Mouse (Mus musculus) left cerebral cortex, adult 9 months (tissue): ENCODE measurements around the gene Adamts17.

Experiments used
- DNase-seq, 2 experiments: peaks; one replicate each; pipeline ENCODE4 v3.0.0; 2022; ENCODE audit warnings: low spot score in 2 of 2

Gene Adamts17

GRCm38 (mm10) chr7:66933251-66933650, 93.7 kb downstream of the Adamts17 start:
- no peak for DNase-seq

- peak; percentile 23 to 87 for DNase-seq
These were observed 94.5 kb downstream of the Adamts17 start for GRCm38 (mm10) chr7:66934062-66934461.

DNA sequence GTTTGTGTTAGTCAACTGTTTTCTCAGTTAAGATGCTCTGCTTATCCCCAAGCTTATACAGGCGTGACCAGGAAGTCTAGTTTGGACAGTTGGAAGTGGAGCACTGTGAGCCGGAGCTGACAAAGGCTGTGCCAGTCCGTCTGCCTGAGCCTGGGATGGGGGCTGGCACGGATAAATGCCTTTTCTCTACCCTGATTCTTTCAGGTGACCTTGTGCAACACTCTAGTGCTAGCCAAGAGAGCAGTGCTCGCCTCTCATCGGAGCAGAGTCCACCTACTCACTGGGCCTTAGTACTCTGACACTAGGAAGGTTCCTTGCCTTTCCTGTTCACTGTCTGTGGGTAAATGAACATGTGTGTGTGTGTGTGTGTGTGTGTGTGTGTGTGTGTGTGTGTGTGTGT, 95.5 kb downstream of the Adamts17 start:
- DNase-seq: no peak

DNA sequence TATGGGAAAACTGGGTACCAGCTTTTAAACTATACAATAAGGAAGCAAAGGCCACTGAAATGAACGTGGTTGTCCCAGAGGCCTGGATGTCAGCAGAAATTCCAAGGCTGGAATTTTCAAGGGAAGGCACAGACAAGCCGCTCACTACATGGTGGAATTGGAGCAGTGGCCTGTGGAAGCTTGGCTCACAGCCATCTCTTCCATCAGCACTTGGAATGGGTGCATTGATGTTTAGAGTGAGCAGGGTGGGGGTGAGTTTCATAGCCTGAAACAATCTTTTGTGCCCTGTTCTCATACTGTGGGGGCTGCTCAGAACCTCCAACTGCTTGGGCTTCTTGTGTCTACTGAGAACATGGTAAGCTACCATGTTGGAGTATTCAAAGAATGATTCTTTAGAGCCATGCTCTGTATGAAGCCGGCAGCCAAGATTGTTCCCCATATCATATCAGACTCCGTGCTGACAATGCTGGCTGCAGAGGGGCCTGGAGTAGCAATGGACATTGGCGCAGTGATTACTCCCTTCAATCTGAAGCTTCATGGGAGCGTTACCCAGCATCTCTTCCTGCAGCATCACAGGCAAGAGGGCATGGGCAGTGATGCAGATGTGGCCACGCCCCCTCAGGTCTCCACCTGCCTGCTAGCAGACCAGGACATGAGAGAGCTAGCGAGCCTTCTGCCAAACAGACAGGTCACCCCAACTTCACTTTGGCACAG, 96.7 kb downstream of the Adamts17 start:
- no peak for DNase-seq

- no peak for DNase-seq
These were observed 97.4 kb downstream of the Adamts17 start for GRCm38 (mm10) chr7:66936911-66937310.

DNA sequence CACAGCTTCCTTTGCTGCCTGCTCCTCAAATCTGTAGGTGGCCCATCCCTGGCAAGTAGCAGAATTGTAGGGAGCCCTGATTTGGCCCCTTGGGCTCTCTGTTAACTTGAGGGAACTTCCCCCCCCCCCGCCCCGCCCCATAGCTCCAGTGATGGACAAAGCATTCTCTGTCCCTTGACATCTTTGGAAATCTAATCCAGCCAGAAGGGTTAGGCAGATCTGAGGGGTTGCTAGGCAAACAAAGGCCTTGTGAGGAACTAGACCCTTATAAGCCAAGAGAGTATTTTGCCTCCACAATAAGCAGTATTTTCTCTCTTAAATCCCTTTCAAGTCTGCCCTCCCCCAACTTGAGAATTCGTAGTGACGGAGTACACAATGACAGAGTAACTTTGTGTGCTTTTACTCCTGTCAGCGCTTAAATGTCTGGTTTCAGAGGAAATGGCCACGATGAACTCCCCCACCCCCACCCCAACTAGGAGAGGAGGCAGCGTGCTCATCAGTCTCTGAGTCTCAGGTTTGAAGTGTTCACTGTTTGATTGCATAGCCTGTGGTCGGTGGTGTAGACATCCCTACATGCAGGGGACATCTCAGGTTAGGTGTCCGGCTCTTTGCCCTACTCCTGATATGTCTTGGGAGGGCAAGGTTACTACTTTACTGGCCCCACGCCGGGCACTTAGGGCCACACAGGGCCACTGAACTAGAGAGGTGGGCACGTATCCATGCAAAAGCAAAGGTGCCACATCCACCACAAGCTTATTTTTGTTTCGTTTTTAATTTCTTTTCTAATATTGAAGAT, 99.7 kb downstream of the Adamts17 start:
- DNase-seq: no peak

DNA sequence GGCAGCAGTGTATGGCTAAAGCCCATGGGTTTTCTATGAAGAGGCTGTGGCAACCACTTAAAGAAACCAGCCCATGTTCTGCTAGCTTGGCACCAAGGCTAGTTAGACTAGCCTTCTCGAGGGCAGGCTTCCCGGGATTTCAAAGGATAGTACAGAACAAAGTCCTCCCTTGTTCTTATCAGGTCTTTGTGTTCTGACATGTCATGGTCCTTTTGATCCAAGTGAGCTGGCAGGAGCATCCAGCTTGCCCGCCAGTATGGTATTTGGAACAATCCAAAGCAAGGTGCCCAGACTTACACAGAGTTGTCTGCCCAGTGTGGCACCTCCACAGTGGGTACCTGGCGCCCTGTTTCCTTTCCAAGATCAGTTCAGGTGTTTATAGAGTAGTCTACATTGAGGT, 101.2 kb downstream of the Adamts17 start:
- no peak for DNase-seq

- DNase-seq: no peak
These were observed 109.5 kb downstream of the Adamts17 start for GRCm38 (mm10) chr7:66949006-66949405.

DNA sequence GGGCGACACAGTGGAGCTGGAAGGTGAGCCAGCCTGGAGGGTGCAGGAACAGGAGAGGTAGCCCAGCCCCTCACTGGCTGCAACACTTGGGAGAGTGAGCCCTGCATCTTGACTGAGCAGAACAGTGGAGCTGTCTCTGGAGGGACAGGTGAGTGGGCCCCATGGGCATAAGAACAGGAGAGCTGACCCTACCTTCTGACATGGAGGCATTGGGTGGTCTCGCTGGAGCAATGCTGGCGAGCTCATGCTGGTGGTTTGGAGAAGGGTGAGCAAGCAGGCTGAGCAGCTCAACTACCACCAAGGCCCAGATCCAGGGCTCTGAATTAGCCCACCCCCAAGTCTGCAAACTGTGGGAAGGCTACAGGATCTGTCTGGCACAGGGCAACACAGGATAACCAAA, 113.4 kb downstream of the Adamts17 start:
- DNase-seq: no peak

DNA sequence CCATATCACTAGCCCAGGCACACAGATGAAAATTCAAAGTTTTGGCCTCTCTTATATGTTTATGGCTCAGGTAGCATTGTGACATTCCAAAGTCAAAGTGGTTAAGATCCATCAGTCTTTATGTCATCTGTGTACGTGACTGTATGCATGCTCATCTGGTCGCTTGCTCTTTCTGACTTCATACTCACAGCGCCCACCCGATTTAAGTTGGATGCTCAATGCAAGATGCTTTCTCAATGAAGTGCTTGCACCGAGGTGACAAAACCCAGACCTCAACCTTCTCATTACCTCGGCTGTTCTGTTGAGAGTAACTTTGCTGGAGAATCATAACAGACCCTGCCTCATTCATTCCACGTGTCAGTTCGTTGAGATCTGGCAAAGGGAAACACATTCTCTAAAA, 114.5 kb downstream of the Adamts17 start:
- no peak for DNase-seq

- DNase-seq: no peak
These were observed 115.2 kb downstream of the Adamts17 start for GRCm38 (mm10) chr7:66954723-66955122.

GRCm38 (mm10) chr7:66955455-66955919, 116.0 kb downstream of the Adamts17 start:
- DNase-seq: no peak

DNA sequence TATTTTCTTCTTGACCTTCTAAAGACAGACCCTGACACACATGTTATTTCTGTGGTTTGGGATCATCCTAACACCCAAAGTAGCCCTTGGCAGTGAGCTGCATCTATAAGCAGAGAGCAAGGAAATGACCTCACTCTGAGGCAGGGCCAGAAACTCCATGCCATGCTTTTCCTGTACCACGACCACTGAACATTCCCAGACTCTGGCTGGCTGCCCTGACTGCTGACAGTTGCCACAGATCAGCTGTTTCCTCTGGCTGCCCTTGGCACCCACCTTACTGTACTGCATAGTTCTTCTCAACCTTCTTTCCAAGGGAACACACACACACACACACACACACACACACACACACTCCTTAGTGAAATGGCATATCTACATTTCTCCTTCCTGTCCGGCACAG, 116.4 kb downstream of the Adamts17 start:
- DNase-seq: no peak

- DNase-seq: no peak
These were observed 118.2 kb downstream of the Adamts17 start for GRCm38 (mm10) chr7:66957764-66958163.

DNA sequence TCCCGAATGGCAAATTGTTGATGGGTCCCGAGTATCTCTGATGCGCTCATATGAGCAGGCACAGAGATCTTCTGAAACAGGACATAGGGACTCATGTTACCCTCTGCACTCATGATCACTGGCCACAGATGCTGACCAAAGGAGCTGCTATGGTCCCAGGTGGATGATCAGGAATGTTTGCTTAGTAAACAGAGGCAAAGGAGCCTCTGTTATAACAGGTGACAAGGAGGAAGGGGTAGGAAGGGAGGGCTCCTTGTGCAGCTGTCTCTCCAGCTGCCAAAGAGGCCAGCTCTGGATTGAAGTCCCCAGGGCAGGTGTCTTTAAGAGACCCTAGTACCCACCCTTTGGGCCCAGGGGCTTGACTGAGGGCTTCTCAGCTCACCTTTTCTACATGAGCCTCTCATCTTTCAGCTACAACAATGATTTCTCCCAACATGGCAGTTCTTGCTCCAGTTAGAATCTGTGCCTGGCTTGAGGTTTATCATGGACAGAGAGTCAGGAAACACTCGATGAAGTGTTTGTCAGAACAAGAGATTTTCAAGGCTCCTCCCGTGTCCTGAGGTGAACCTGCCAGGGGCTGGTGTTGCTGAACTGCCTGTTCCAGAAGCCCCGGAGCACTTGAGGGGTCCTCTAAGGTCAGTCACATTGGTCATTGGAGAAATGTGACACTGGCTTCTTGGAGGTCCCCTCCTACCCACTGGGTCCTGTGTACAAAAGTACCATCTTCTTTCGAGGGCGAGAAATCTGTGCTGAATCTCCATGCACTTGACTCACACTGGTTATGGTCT, 120.9 kb downstream of the Adamts17 start:
- DNase-seq: no peak

GRCm38 (mm10) chr7:66962736-66963135, 123.2 kb downstream of the Adamts17 start:
- DNase-seq: no peak

DNA sequence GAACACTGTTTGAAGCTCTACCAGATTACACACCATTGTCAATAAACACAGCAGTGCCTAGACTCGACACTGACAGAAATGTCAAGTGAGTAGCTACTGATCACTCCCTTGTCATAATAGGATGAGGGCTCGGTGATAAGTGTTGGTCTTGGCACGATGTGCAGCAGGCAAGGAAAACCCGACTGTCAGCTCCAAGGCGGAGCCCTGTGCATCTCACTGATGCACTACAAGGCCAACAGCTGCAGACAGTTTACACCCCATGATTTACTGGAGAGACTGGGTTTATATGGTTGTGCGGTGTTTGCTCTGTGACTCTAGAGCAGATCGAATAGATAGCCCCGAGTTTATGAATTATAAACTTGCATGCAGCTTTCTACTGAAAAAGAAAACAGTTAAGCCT, 124.0 kb downstream of the Adamts17 start:
- DNase-seq: no peak

- DNase-seq: no peak
These were observed 127.1 kb downstream of the Adamts17 start for GRCm38 (mm10) chr7:66966541-66967205.

DNA sequence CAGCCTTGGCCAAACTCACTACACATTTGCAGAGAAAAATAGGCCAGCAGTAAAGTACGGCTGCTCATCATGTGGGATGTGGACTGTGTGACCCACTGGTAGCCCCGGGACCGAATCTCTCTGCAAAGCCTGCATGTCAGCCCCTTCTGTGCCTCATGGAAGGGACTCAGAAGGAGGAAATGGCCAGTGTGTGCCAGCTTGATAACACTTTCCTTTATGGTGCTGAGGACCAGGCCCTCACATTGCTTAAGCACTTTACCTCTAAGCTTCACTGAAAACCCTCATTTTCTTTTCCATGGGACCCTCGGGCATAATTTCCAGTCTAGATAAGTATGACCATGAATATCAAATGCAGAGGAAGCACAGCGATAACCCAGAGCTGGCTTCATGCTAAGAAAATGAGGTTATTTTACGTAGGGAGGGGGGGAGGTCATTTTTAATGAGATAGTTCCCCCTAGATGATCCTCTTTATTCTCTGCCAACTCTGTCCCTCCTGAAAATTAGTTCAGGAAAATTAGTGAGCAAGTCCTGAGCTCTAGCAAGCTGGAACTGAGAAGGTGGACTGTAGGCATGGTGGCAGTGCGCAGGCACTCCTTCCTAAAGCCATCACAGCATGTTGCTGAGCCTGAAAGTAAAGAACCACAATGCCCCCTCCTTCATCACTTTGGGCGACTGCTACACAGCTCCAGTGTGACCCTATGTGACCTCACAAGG, 127.8 kb downstream of the Adamts17 start:
- DNase-seq: no peak

DNA sequence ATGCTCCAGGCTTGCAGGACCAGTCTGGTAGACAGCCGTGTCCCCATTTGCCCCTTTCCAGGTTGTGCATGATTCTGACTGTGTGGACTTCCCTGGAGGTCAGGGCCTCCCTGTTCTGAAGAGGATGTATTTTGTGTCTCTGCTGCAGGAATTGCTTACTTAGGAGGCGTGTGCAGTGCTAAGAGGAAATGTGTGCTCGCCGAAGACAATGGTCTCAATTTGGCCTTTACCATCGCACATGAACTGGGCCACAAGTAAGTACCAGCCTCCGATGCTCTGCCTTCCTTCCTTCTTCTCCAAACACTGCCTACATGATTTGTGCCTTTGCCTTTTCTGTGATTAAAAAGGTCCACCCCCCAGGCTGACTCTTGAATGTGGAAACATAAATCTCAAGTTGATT, 129.1 kb downstream of the Adamts17 start:
- no peak for DNase-seq

- DNase-seq: no peak
These were observed 129.7 kb downstream of the Adamts17 start for GRCm38 (mm10) chr7:66969199-66969598.
